Mouse (Mus musculus) lung, postnatal 0 days (tissue): ENCODE results near the gene Akap7.

ENCODE experiments used
- CTCF ChIP-seq: IDR thresholded peaks from 2 replicates; pipeline ENCODE4 v1.5.1; 2016; ENCODE audit warnings: antibody characterized with exemption, mild to moderate bottlenecking
- EP300 ChIP-seq: IDR thresholded peaks from 2 replicates; pipeline ENCODE4 v1.6.1; 2016; ENCODE audit warnings: antibody characterized with exemption, mild to moderate bottlenecking, control low read depth

DNA sequence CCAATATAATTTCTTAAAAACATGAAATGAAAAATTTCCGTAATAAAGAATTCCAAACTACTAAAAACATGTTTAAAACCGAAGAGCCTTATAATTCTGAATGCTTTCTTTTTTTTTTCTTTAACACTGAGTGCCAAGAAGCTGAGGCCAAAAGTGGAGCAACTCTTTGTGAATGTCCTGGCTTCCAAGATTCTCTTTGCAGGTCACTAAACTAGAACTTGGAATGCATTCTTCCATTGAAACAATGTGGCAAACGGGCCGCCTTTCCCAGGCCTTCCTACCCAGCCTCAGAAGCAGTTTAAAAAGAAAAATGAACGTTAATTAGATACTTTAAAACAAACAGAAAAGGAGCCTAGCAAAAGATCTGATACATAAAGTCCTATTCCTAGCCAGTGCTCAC is 27.5 kb downstream of the Akap7 start:
- no peak for TF ChIP-seq CTCF
- no peak for TF ChIP-seq EP300
